ENCODE assay signal across 18 mouse cellular contexts in genomic region chr2:49350852-49351251, GRCm38 (mm10).
"Had no signal": no experiment of that assay in that cellular context is flagged by ENCODE, and none has a peak within 500 bp of the region (broad histone marks: within the 10 kb centered on the region; RNA-seq: fewer than 3 reads in every experiment).

No protein-coding gene starts in this region.

- H3K27me3 ChIP-seq: liver, embryonic 13.5 days; liver, embryonic 15.5 days; midbrain, embryonic 12.5 days; neural tube, embryonic 12.5 days; stomach, embryonic 15.5 days had no signal

- H3K27ac ChIP-seq: liver, embryonic 13.5 days; liver, embryonic 15.5 days; midbrain, embryonic 10.5 days; midbrain, embryonic 12.5 days; neural tube, embryonic 12.5 days; stomach, embryonic 15.5 days; stomach, postnatal 0 days had no signal

- DNase-seq: liver, embryonic 13.5 days; lung, adult 18-20 months; lung, embryonic 14.5 days; lung, postnatal 10 days; lung, postnatal 4 days; midbrain, embryonic 14.5 days; right cerebral cortex, postnatal 25 days; right cerebral cortex, postnatal 4 days; thymus, adult 2 months; thymus, postnatal 25 days; thymus, postnatal 4 days had no signal

- H3K4me3 ChIP-seq: liver, embryonic 13.5 days; liver, embryonic 15.5 days; megakaryocyte, embryonic 14.5 days; midbrain, embryonic 10.5 days; midbrain, embryonic 12.5 days; neural tube, embryonic 12.5 days; stomach, embryonic 15.5 days had no signal

- H3K9me3 ChIP-seq: liver, embryonic 13.5 days; liver, embryonic 15.5 days; megakaryocyte, embryonic 14.5 days; midbrain, embryonic 10.5 days; midbrain, embryonic 12.5 days; neural tube, embryonic 12.5 days; stomach, embryonic 15.5 days had no signal

- H3K9ac ChIP-seq: liver, embryonic 13.5 days; liver, embryonic 15.5 days; lung, embryonic 14.5 days; midbrain, embryonic 12.5 days; neural tube, embryonic 12.5 days; stomach, embryonic 15.5 days had no signal

- H3K36me3 ChIP-seq: liver, embryonic 13.5 days; liver, embryonic 15.5 days; midbrain, embryonic 10.5 days; midbrain, embryonic 12.5 days; neural tube, embryonic 12.5 days; stomach, embryonic 15.5 days had no signal

- H3K4me1 ChIP-seq: megakaryocyte, embryonic 14.5 days; midbrain, embryonic 10.5 days; midbrain, embryonic 12.5 days; neural tube, embryonic 12.5 days; stomach, embryonic 15.5 days had no signal

- H3K4me2 ChIP-seq: liver, embryonic 13.5 days; liver, embryonic 15.5 days; lung, embryonic 14.5 days; midbrain, embryonic 12.5 days; neural tube, embryonic 12.5 days; stomach, embryonic 15.5 days had no signal
